Mouse (Mus musculus) B cell, adult 62 days (primary cell): ENCODE measurements around the gene Zp3r. TPM values are rescaled to one million over a fixed set of nuclear protein-coding genes. Genes with fewer than 3 reads are reported as not detected.

Experiments used
- total RNA-seq: library from RNA; stranded (reverse); gene quantifications from 4 replicates; pipeline ENCODE4 v1.2.4, GENCODE M21; 2023

Zp3r gene
- total RNA-seq = 0.31 TPM in 1 of 4 replicates, not detected in the others

DNA sequence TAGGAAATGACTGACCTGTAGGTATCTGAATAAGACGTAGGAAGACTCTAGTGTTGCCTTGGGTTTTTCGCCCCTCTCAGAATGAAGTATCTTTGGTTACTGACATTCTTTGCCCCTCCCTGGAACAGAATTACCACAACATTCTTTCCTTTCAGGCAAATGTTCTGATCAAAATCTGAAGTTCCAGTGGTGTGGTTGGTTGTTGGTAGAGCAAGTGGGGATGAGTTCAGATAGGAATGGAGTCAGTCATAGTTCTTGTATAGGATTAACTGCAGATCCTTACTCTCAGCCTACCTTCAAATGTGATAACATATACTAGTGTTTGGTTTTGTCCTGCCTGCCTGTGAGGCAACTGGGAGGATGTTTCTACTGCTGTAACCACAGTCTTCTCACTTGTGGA, at the start of gene Zp3r:
TSS of gene Zp3r (minus strand) at position 101 of the 400 bp plus-strand sequence.

DNA sequence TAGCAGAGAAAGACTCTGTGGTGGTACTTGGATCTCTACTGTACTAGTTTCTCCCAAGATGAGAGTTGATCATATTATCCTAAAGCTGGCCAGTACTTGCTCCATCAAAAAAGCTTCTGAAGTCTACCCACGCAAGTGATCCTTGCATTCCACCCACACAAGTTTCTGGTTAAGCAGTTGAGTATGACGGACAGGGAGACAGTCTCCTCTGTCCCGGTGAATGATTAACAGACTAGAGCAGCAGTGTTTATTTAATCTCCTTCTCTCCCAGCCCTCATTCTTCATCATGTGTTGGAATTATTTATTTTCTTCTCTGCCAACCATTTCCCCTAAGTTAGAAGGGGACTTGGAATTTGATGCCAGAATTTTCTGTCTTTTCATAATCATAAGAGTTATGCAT, 32.0 kb upstream of the Zp3r start, which contains the start of gene C4bp:
TSS of gene C4bp (minus strand) at position 179 of the 400 bp plus-strand sequence.

Other genes starting within 250 kb of the Zp3r start
- 4.7 to 10.4 TPM (median 7.4 TPM) in 4 replicates for gene Cd55b, start 206.6 kb downstream of the Zp3r start, total RNA-seq
- 570 to 583 TPM (median 573 TPM) in 4 replicates for gene Cd55, start 166.9 kb downstream of the Zp3r start, total RNA-seq
- not detected in 4 replicates for gene C4bp, start 32.0 kb upstream of the Zp3r start, total RNA-seq
- gene Gm29427, start 86.2 kb upstream of the Zp3r start, total RNA-seq = not detected in 4 replicates
- 11.3 to 12.6 TPM (median 11.6 TPM) in 4 replicates for gene Yod1, start 87.7 kb upstream of the Zp3r start, total RNA-seq
- 20.4 to 25.6 TPM (median 24.3 TPM) in 4 replicates for gene Pfkfb2, start 99.6 kb upstream of the Zp3r start, total RNA-seq
- gene AA986860, start 102.4 kb upstream of the Zp3r start, total RNA-seq = 0.55 to 0.92 TPM (median 0.83 TPM) in 4 replicates
- not detected in 4 replicates for gene Fcamr, start 171.3 kb upstream of the Zp3r start, total RNA-seq
- 2.4 to 3.7 TPM (median 2.7 TPM) in 4 replicates for gene Pigr, start 197.1 kb upstream of the Zp3r start, total RNA-seq
- gene Fcmr, start 236.0 kb upstream of the Zp3r start, total RNA-seq = 862 to 992 TPM (median 907 TPM) in 4 replicates